Mouse (Mus musculus): ENCODE results near the gene Psmd13.

DNA sequence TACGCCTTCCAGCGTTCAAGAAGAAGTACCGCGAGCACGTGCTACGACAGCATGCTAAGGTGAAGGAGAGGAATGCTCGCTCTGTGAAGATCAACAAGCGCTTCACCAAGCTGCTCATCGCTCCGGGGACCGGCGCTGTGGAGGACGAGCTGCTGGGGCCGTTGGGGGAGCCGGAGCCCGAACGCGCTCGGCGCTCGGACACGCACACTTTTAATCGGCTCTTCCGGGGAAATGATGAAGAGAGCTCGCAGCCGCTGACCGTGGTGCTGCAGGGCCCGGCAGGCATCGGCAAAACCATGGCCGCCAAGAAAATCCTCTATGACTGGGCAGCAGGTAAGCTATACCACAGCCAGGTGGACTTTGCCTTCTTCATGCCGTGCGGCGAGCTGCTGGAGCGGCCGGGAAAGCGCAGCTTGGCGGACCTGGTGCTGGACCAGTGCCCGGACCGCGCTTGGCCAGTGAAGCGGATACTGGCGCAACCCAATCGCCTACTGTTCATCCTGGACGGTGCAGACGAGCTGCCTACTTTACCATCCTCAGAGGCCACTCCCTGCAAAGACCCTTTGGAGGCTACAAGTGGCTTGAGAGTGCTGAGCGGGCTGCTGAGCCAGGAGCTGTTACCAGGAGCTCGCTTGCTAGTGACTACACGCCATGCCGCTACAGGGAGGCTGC is 40.8 kb downstream of the Psmd13 start:
- no peak for TF ChIP-seq GATA1 (IDR thresholded peaks at IDR 0.05; ENCODE audit: borderline replicate concordance, low read length)
- no peak for TF ChIP-seq FLI1 (IDR thresholded peaks at IDR 0.05; ENCODE audit: low read length)

All from megakaryocyte, embryonic 14.5 days (primary cell).